Mouse (Mus musculus): ENCODE measurements around the gene Il13ra1. TPM values are rescaled to one million over a fixed set of nuclear protein-coding genes. Genes with fewer than 3 reads are reported as not detected.
A peak's percentile ranks its signal among the peaks of the same experiment; 100 is the strongest.

The Il13ra1 gene
- 30.7 and 31.0 TPM in 2 replicates for polyA plus RNA-seq (2015; fragmentation: Nextera tagmentation; extraction: Ambion mirVana)

DNA sequence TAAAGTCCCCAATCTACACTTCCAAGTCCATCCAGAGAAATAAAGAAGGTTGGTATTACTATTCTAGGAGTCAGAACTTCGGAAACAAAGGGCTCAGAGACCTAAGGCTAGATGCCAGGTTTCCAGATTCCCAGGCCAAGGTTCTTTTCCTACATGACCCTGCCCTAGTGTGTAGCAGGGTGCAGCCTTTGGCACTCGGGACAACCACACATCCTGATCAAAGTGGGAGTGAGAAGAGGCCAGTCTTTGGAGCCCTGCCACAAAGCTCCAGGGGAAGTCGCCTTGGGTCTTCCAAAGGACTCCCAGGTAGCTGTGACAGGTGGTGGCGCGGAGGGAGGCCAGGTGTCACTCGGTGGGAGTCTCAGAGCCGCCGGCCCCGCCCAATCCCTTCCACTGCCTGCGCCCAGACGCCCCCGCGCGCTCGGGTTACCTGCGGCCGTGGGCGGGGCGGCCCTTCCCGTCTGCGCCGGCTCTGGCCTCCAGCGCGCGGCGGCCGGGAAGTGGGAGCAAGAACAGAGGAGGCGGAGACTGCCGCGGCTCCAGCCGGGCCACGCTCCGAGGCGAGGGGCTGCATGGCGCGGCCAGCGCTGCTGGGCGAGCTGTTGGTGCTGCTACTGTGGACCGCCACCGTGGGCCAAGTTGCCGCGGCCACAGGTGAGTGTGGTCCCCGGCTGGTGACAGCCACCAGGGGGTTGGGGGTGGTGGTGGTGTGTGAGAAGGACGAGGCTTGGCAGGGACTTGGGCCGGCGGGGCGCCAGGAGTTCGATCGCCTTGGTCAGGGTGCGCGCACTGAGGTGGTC lies at the start of gene Il13ra1:
Il13ra1 (plus strand) TSS at position 489 of the 800 bp plus-strand sequence.
- peak; percentile 67 for ATAC-seq (replicated peaks; ENCODE audit: insufficient number of reproducible peaks, insufficient read depth, low FRiP score, low read depth)
- Histone ChIP-seq H3K36me3 (no peaks in the 10 kb centered on the region), H3K4me1 (replicated peaks) (0 out of 2 replicates have a peak, but pooled peaks cover 3% of the 10 kb centered on the region), H3K9ac (peak within 1 kb of the TSS; percentile 60), H3K4me3 (peak within 1 kb of the TSS; percentile 54), H3K27ac (peak within 1 kb of the TSS; percentile 52), H3K4me2 (peak within 1 kb of the TSS; percentile 58), H3K9me3 (replicated peaks) (no peaks in the 10 kb centered on the region), H3K27me3 (no peaks in the 10 kb centered on the region)
- 8% methylated on average over 48 of the region's 51 CpGs for WGBS

- H3K4me3 ChIP-seq = no peak overlapping the region
- no peaks in the 10 kb centered on the region for H3K4me1 ChIP-seq (replicated peaks)
- no peak overlapping the region for H3K27ac ChIP-seq
- H3K4me2 ChIP-seq = no peak overlapping the region
- no peak for ATAC-seq (replicated peaks; ENCODE audit: insufficient number of reproducible peaks, insufficient read depth, low FRiP score, low read depth)
- 77% methylated on average over 2 of the region's 2 CpGs for WGBS
- no peaks in the 10 kb centered on the region for H3K9me3 ChIP-seq (replicated peaks)
- H3K27me3 ChIP-seq = no peaks in the 10 kb centered on the region
- no peak overlapping the region for H3K9ac ChIP-seq
- no peaks in the 10 kb centered on the region for H3K36me3 ChIP-seq
Observed at GRCm38 (mm10) chrX:36073997-36074396, 37.9 kb upstream of the Il13ra1 start.

DNA sequence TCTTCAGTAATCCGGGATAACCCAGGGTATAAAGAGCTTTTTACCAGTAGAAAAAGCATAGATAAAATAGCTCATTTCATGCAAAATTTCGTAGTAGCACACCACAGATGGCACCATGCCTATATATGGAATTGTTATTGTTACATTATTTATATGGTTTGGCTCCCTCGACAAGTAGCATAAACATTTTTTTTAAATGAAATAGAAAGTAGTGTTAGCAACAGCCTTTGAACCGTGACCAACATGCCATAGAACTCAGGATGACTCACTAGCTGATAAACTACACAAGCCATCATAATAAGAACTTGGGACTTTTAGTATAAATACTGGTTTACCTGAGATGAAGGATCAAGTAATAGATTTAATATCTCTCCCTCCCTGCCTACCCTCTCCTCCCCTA lies 34.7 kb upstream of the Il13ra1 start:
- no peak overlapping the region for H3K27ac ChIP-seq
- no peaks in the 10 kb centered on the region for H3K27me3 ChIP-seq
- no peak overlapping the region for H3K9ac ChIP-seq
- H3K9me3 ChIP-seq (replicated peaks) = no peaks in the 10 kb centered on the region
- 65% methylated on average over 4 of the region's 4 CpGs for WGBS
- H3K4me3 ChIP-seq = no peak overlapping the region
- H3K4me1 ChIP-seq (replicated peaks) = no peaks in the 10 kb centered on the region
- ATAC-seq (replicated peaks; ENCODE audit: insufficient number of reproducible peaks, insufficient read depth, low FRiP score, low read depth) = no peak
- H3K4me2 ChIP-seq = no peak overlapping the region
- no peaks in the 10 kb centered on the region for H3K36me3 ChIP-seq

GRCm38 (mm10) chrX:36082917-36083316 lies 29.0 kb upstream of the Il13ra1 start:
- no peaks in the 10 kb centered on the region for H3K4me1 ChIP-seq (replicated peaks)
- H3K27me3 ChIP-seq = no peaks in the 10 kb centered on the region
- H3K9me3 ChIP-seq (replicated peaks) = no peaks in the 10 kb centered on the region
- no peaks in the 10 kb centered on the region for H3K36me3 ChIP-seq
- ATAC-seq (replicated peaks; ENCODE audit: insufficient number of reproducible peaks, insufficient read depth, low FRiP score, low read depth) = no peak
- H3K9ac ChIP-seq = no peak overlapping the region
- H3K4me2 ChIP-seq = no peak overlapping the region
- H3K27ac ChIP-seq = no peak overlapping the region
- WGBS = 73% methylated on average over 1 of the region's 1 CpGs
- H3K4me3 ChIP-seq = no peak overlapping the region

GRCm38 (mm10) chrX:36088464-36089256 lies 23.2 kb upstream of the Il13ra1 start:
- Histone ChIP-seq H3K9ac (no peak overlapping the region), H3K36me3 (no peaks in the 10 kb centered on the region), H3K9me3 (replicated peaks) (no peaks in the 10 kb centered on the region), H3K4me2 (no peak overlapping the region), H3K4me3 (no peak overlapping the region), H3K27me3 (no peaks in the 10 kb centered on the region), H3K4me1 (replicated peaks) (no peaks in the 10 kb centered on the region), H3K27ac (no peak overlapping the region)
- ATAC-seq (replicated peaks; ENCODE audit: insufficient number of reproducible peaks, insufficient read depth, low FRiP score, low read depth) = no peak
- WGBS = 75% methylated on average over 6 of the region's 6 CpGs

GRCm38 (mm10) chrX:36100883-36101282 lies 11.0 kb upstream of the Il13ra1 start:
- no peak overlapping the region for H3K4me3 ChIP-seq
- no peaks in the 10 kb centered on the region for H3K27me3 ChIP-seq
- ATAC-seq (replicated peaks; ENCODE audit: insufficient number of reproducible peaks, insufficient read depth, low FRiP score, low read depth) = no peak
- H3K9ac ChIP-seq = no peak overlapping the region
- H3K9me3 ChIP-seq (replicated peaks) = no peaks in the 10 kb centered on the region
- no peak overlapping the region for H3K27ac ChIP-seq
- H3K4me1 ChIP-seq (replicated peaks) = no peaks in the 10 kb centered on the region
- no peaks in the 10 kb centered on the region for H3K36me3 ChIP-seq
- 77% methylated on average over 1 of the region's 1 CpGs for WGBS
- no peak overlapping the region for H3K4me2 ChIP-seq

- WGBS = 65% methylated on average over 3 of the region's 3 CpGs
- Histone ChIP-seq H3K27me3 (no peaks in the 10 kb centered on the region), H3K36me3 (no peaks in the 10 kb centered on the region), H3K9me3 (replicated peaks) (no peaks in the 10 kb centered on the region), H3K4me1 (replicated peaks) (no peaks in the 10 kb centered on the region), H3K4me2 (no peak overlapping the region), H3K4me3 (no peak overlapping the region), H3K9ac (no peak overlapping the region), H3K27ac (no peak overlapping the region)
- ATAC-seq (replicated peaks; ENCODE audit: insufficient number of reproducible peaks, insufficient read depth, low FRiP score, low read depth) = no peak
Observed at GRCm38 (mm10) chrX:36101318-36101717, 10.6 kb upstream of the Il13ra1 start.

DNA sequence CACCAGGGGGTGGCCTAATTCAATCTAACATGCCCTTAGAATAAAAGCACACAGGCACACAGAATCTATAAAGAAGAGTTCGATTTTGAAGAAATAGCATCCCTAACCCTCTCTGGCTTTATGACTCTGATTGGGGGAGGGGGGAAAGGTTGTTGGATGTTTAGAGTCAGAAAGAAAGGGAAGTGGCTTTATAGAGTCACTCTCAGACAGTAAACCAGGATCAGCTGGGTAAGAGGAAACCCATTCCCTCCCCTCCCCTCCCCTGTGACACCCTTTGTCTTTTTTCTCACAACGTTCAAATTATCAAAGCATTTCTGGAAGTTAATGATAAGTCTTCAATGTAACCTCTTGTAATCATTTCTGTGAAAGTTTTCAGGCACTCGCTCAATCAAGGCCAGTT lies 3.3 kb upstream of the Il13ra1 start:
- ATAC-seq (replicated peaks; ENCODE audit: insufficient number of reproducible peaks, insufficient read depth, low FRiP score, low read depth) = no peak
- H3K9me3 ChIP-seq (replicated peaks) = no peaks in the 10 kb centered on the region
- 49% methylated on average over 3 of the region's 3 CpGs for WGBS
- H3K27ac ChIP-seq = no peak overlapping the region
- 0 out of 2 replicates have a peak, but pooled peaks cover 3% of the 10 kb centered on the region for H3K4me1 ChIP-seq (replicated peaks)
- no peaks in the 10 kb centered on the region for H3K27me3 ChIP-seq
- no peaks in the 10 kb centered on the region for H3K36me3 ChIP-seq
- H3K9ac ChIP-seq = no peak overlapping the region
- H3K4me3 ChIP-seq = no peak overlapping the region
- H3K4me2 ChIP-seq = no peak overlapping the region

GRCm38 (mm10) chrX:36112422-36112750 lies 476 bp downstream of the Il13ra1 start:
- WGBS = 7% methylated on average over 9 of the region's 9 CpGs
- H3K9ac ChIP-seq = peak overlapping the region; percentile 60
- peak overlapping the region; percentile 58 for H3K4me2 ChIP-seq
- H3K27ac ChIP-seq = peak overlapping the region; percentile 52
- no peaks in the 10 kb centered on the region for H3K27me3 ChIP-seq
- 0 out of 2 replicates have a peak, but pooled peaks have one; percentile 27 for ATAC-seq (replicated peaks; ENCODE audit: insufficient number of reproducible peaks, insufficient read depth, low FRiP score, low read depth)
- H3K4me1 ChIP-seq (replicated peaks) = 0 out of 2 replicates have a peak, but pooled peaks cover 3% of the 10 kb centered on the region
- H3K9me3 ChIP-seq (replicated peaks) = no peaks in the 10 kb centered on the region
- no peaks in the 10 kb centered on the region for H3K36me3 ChIP-seq
- peak overlapping the region; percentile 54 for H3K4me3 ChIP-seq

- H3K9ac ChIP-seq = no peak overlapping the region
- no peak overlapping the region for H3K4me2 ChIP-seq
- no peaks in the 10 kb centered on the region for H3K9me3 ChIP-seq (replicated peaks)
- H3K36me3 ChIP-seq = no peaks in the 10 kb centered on the region
- 0 out of 2 replicates have a peak, but pooled peaks cover 3% of the 10 kb centered on the region for H3K4me1 ChIP-seq (replicated peaks)
- WGBS = 77% methylated on average over 4 of the region's 4 CpGs
- ATAC-seq (replicated peaks; ENCODE audit: insufficient number of reproducible peaks, insufficient read depth, low FRiP score, low read depth) = no peak
- H3K4me3 ChIP-seq = no peak overlapping the region
- H3K27me3 ChIP-seq = no peaks in the 10 kb centered on the region
- no peak overlapping the region for H3K27ac ChIP-seq
Observed at GRCm38 (mm10) chrX:36115171-36115570, 3.3 kb downstream of the Il13ra1 start.

GRCm38 (mm10) chrX:36129037-36129770 lies 17.3 kb downstream of the Il13ra1 start:
- no peak overlapping the region for H3K4me3 ChIP-seq
- no peak overlapping the region for H3K9ac ChIP-seq
- 0 out of 2 replicates have a peak, but pooled peaks cover 4% of the 10 kb centered on the region for H3K36me3 ChIP-seq
- no peak for ATAC-seq (replicated peaks; ENCODE audit: insufficient number of reproducible peaks, insufficient read depth, low FRiP score, low read depth)
- no peaks in the 10 kb centered on the region for H3K9me3 ChIP-seq (replicated peaks)
- H3K4me1 ChIP-seq (replicated peaks) = no peaks in the 10 kb centered on the region
- peak overlapping the region; percentile 10; the same call in 1 of the 2 replicates for H3K4me2 ChIP-seq
- 47% methylated on average over 8 of the region's 11 CpGs for WGBS
- H3K27me3 ChIP-seq = no peaks in the 10 kb centered on the region
- peak overlapping the region; percentile 74 for H3K27ac ChIP-seq
